Mouse (Mus musculus): ENCODE results near the gene Serac1. TPM values are rescaled to one million over a fixed set of nuclear protein-coding genes. Genes with fewer than 3 reads are reported as not detected.
A peak's percentile ranks its signal among the peaks of the same experiment; 100 is the strongest.

Gene Serac1
- total RNA-seq (2017) = 4.4 and 6.4 TPM in 2 replicates

DNA sequence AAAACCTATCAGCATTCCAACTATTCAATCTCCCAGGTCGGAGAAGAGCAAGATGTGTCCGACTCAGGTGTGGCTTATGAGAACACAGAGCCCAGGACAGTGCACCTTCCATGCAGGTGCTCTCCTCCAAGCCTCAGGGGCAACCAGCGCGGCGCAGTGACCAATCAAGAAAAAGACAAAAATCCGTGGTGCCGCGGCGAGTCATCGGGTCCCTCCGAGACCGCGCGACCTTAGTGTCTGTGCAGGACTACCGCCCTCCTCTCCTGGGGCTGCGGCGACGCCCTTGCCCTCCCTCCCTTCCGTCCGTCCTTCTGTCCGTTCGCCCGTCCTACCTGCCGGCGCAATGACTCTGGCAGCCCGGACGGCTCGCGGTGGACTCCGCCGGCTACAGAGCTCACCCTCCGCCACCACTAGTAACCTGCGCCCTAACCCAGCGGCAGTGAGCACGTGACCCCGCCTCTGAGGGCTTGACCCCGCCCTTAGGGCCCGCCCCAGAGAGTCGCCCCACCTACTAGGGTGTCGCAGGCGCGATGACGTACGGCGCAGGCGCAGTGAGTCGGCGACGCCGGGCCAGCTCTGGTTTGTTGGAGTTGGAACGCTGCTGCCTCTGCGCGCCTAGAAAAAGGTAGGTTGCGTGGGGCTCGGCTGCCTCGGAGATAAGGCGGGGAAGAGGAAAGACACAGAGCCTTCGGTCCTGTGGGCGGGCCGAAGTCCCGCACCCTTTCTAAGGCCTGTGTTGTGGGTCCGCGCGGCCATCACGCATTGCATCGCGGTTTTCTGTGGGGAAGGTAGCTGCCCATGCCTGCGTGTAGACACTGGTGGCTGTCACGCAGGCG lies at the start of gene Serac1, which contains the start of gene Gtf2h5:
Serac1 (minus strand) TSS at position 455 of the 836 bp plus-strand sequence.
Gtf2h5 (plus strand) TSS at position 500 of the 836 bp plus-strand sequence.
- peak; percentile 93 for ATAC-seq (ENCODE audit: extremely low read depth, insufficient number of reproducible peaks, low FRiP score, poor library complexity, severe bottlenecking)

DNA sequence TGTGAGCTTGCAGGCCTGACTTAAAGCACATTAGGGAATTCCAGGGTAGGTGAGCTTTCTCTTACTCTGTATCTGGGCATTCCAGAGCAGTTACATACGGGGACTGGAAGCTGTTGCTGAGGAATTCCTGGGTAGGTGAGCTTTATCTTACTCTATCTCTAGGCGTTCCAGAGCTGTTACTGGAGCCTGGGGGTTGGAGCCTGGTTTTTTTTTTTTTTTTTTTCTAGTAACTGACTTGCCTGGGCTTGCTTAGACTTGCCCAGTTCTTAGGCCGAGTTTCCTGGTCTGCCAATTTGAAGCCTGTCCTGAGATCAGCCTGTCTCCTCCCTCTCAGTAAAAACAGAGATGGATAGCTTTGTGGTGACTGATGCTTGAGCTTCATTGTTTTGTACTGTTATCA lies 48.5 kb upstream of the Serac1 start:
- ATAC-seq (ENCODE audit: extremely low read depth, insufficient number of reproducible peaks, low FRiP score, poor library complexity, severe bottlenecking) = no peak

GRCm38 (mm10) chr17:6125441-6125840 lies 45.9 kb upstream of the Serac1 start:
- no peak for ATAC-seq (ENCODE audit: extremely low read depth, insufficient number of reproducible peaks, low FRiP score, poor library complexity, severe bottlenecking)

DNA sequence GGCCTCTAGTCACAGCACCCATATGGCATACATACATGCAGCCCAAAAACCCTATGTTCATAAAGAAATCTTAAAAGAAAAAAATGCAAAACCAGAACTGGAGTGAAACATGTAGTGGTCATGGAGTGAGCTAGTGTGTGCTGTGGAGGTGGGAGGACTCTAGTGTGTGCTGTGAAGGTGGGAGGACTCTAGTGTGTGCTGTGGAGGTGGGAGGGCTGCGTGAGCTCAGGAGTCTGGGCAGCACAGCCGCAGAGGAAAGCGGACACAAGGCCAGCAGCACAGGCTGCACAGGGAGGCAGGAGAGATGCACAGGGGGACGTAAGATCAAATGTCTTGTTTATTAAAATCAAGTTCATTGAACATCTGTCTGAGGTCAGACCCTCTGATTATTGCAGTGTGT lies 44.2 kb upstream of the Serac1 start:
- ATAC-seq (ENCODE audit: extremely low read depth, insufficient number of reproducible peaks, low FRiP score, poor library complexity, severe bottlenecking) = no peak

DNA sequence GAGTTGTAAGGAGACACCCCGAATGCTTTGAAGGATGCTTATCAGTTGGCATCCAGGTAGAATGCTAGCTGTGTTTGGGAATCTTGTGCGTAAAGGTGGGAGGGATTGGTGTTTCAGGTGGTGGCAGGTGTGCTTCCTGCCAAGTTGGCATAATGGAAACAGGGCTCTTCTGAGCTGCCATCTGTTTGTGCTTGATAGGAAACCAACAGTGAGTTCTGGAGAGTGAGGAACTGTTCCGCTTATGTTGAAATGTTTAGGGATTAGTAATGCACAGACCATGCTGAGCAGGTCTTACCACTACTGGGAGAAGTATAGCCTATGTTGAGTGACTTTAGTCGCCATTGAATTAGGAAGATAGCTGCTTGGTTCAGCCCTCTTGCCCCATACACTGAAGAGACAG lies 39.3 kb upstream of the Serac1 start:
- ATAC-seq (ENCODE audit: extremely low read depth, insufficient number of reproducible peaks, low FRiP score, poor library complexity, severe bottlenecking) = no peak

DNA sequence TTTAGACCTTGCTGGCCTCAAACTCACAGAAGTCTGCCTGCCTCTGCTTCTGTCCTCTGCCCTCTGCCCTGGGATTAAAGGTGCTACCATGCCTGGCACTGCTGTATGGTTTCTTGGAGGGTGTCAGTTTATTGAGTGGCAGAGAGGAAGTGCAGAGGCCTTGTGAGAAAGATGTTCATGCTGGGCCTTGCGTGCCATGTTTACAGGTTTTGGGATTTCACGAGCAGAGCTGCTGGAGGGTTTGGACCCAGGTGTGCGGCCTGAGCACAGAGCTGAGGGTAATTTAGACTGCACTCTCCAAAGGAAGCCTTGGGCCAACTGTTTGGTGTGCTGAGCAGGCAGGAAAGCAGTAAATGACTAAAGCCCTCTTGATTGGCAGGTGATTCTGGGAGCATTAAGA lies 38.4 kb upstream of the Serac1 start:
- no peak for ATAC-seq (ENCODE audit: extremely low read depth, insufficient number of reproducible peaks, low FRiP score, poor library complexity, severe bottlenecking)

- no peak for ATAC-seq (ENCODE audit: extremely low read depth, insufficient number of reproducible peaks, low FRiP score, poor library complexity, severe bottlenecking)
These were observed 37.7 kb upstream of the Serac1 start for GRCm38 (mm10) chr17:6117148-6117725.

DNA sequence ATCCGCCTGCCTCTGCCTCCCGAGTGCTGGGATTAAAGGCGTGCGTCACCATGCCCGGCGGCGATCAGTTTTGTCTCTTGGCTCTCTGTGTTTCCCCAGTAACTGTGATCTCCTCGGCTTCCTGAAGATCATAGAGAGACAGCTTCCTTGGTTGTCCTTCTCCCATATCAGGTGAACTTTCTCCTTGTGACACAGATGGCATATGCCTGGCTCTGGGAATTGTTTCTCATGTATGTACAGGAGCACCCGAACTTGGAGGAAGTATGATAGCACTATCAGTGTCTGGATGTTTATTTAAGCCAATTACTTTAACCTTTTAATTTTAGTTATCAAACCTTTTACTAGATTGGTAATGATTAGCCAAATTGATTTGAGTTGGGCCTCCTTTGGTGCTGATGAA lies 35.5 kb upstream of the Serac1 start:
- no peak for ATAC-seq (ENCODE audit: extremely low read depth, insufficient number of reproducible peaks, low FRiP score, poor library complexity, severe bottlenecking)

DNA sequence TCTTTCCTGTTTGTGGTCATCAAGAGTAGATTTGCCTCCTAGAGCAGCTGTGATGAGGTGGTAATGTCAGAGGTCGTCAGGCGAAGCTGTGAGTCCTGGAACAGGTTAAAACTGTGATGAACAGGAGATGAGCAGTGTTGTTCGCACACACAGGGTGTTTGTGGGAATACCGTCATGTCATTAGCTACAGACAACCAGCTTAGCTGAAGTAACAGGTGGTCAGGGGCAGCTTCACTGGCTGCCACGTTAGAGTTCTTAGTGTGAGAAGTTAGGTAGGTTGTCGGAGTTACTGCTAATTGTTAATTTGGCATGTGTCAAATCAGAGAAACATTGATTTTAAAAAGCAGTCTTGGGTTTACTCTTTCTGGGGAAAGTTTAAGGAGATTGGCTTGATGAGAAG lies 34.1 kb upstream of the Serac1 start:
- ATAC-seq (ENCODE audit: extremely low read depth, insufficient number of reproducible peaks, low FRiP score, poor library complexity, severe bottlenecking) = no peak

DNA sequence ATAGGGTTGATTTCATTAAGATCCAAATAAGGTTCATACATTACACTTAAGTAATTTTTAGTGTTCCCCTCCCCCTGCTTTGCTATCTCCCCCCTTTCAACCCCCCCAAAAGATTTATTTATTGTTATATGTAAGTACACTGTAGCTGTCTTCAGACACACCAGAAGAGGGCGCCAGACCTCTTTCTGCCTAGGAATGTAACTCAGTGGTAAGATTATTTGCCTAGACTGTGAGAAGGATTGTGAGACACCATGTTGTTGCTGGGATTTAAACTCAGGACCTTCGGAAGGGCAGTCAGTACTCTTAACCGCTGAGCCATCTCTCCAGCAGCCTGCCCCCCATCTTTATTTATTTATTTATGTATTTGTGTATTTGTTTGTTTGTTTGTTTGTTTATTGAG lies 31.4 kb upstream of the Serac1 start:
- no peak for ATAC-seq (ENCODE audit: extremely low read depth, insufficient number of reproducible peaks, low FRiP score, poor library complexity, severe bottlenecking)

DNA sequence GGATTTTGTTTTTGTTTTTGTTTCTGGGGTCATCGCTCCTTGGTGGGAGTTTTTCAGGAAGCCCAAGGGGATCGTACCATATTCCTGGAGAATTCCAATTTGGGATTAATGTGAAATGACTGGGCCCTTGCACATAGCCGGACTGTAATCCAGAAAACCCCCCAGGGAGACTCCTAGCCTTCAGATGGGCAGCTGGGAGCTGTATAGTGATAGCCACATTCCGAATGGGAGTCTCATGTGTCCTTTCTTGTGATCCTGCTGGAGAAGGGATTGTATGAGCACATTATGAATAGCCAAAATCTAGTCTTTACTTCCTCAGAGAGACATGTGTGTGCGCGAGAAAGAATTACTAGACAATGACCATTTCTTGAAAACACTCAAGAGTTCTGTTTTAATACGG lies 28.6 kb upstream of the Serac1 start:
- no peak for ATAC-seq (ENCODE audit: extremely low read depth, insufficient number of reproducible peaks, low FRiP score, poor library complexity, severe bottlenecking)

DNA sequence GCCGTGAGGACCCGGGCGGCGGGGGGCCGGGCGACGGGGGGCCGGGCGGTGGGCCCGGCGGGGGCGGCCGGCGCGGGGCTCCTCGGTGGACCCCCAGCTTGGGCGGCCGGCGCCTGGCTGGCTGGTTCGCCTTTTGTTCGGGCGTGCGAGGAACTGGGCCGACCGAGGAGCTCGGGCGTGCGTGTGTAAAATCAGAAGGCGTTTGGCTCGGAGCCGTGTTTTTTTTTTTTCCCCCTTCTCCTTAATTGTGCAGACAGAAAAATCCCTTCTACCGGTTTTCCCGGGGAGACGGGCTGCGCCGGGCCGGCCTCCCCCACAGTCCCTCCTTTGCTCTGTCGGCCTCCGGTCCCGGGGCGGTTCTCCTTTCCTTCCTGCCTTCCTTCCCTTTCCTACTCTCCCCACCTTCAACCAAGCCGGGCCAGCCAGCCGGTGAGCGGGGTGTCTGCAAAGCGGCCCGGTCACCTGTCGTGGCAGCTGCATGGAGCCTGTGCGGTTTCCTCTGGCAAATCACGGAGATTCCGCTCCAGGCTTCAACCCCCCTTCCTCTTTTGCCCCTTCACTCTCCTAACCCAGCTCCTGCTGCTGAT lies 27.6 kb upstream of the Serac1 start:
- no peak for ATAC-seq (ENCODE audit: extremely low read depth, insufficient number of reproducible peaks, low FRiP score, poor library complexity, severe bottlenecking)

GRCm38 (mm10) chr17:6106361-6107014 lies 26.9 kb upstream of the Serac1 start, which contains the start of gene Tulp4:
TSS of gene Tulp4 (plus strand) at chr17:6106437.
- ATAC-seq (ENCODE audit: extremely low read depth, insufficient number of reproducible peaks, low FRiP score, poor library complexity, severe bottlenecking) = peak; percentile 88

DNA sequence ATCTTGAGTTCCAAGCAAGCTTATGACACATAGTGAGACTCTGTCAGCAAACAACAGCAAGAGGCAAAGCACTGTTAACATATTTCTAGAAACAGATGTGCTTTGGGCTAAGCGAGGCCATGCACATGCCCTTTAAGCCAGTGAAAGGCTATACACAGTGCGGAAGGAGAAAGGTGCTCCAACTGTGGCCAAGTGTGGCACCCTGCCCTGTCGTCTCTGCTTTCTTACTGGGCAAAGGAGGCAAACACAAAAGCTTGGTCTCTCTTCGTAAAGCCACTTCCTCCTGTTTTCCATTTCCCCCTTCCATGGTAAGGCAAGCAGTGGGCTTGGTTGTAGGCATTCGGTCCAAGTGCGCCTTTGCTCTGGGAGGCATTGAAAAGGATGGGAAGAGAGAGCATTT lies 24.0 kb upstream of the Serac1 start:
- no peak for ATAC-seq (ENCODE audit: extremely low read depth, insufficient number of reproducible peaks, low FRiP score, poor library complexity, severe bottlenecking)

- no peak for ATAC-seq (ENCODE audit: extremely low read depth, insufficient number of reproducible peaks, low FRiP score, poor library complexity, severe bottlenecking)
These were observed 22.7 kb upstream of the Serac1 start for GRCm38 (mm10) chr17:6102287-6102686.

GRCm38 (mm10) chr17:6097884-6098283 lies 18.3 kb upstream of the Serac1 start:
- peak; percentile 69; the same call in 1 of the 2 replicates for ATAC-seq (ENCODE audit: extremely low read depth, insufficient number of reproducible peaks, low FRiP score, poor library complexity, severe bottlenecking)

DNA sequence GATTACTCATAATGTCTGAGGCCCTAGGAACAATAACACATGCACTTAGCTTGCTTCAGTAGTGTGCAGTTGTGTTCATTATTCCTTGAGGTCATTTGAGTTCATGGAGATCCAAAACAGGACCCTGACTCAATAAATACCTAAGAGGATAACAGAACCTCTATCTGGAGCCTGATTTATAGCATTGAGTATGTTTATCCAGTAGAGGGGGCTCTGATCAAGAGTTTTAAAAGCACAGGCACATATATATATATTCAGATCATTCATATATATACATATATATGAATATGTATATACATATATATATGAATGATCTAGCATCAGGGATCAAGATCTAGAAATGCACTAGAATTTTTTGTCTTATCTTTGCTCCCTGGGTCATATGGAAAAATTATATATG lies 16.0 kb upstream of the Serac1 start:
- ATAC-seq (ENCODE audit: extremely low read depth, insufficient number of reproducible peaks, low FRiP score, poor library complexity, severe bottlenecking) = no peak

GRCm38 (mm10) chr17:6091604-6092003 lies 12.1 kb upstream of the Serac1 start:
- no peak for ATAC-seq (ENCODE audit: extremely low read depth, insufficient number of reproducible peaks, low FRiP score, poor library complexity, severe bottlenecking)

GRCm38 (mm10) chr17:6083323-6083890 lies 3.9 kb upstream of the Serac1 start:
- no peak for ATAC-seq (ENCODE audit: extremely low read depth, insufficient number of reproducible peaks, low FRiP score, poor library complexity, severe bottlenecking)
